Mouse (Mus musculus) CD8-positive naive resting alpha-beta T cell, adult 2 months (primary cell): ENCODE measurements around the gene Med13.
"Not testable (repeated sequence)": the region's sequence is repeated elsewhere in the genome, so short reads cannot be mapped to it uniquely, and the experiment has no call there.

ENCODE experiments used
- DNase-seq, 2 experiments: peaks; one replicate each; pipeline ENCODE4 v3.0.0; 2022; ENCODE audit warnings: low read depth in 2 of 2, low spot score in 2 of 2

Gene Med13

GRCm38 (mm10) chr11:86314992-86315391 lies 42.4 kb downstream of the Med13 start:
- DNase-seq = not testable (repeated sequence)

- no peak for DNase-seq
These were observed 47.1 kb downstream of the Med13 start for GRCm38 (mm10) chr11:86310280-86310679.

- not testable (repeated sequence) for DNase-seq
These were observed 65.2 kb downstream of the Med13 start for GRCm38 (mm10) chr11:86292201-86292600.

- DNase-seq = no peak
These were observed 65.7 kb downstream of the Med13 start for GRCm38 (mm10) chr11:86291714-86292113.

GRCm38 (mm10) chr11:86285729-86286128 lies 71.7 kb downstream of the Med13 start:
- DNase-seq = no peak

GRCm38 (mm10) chr11:86278442-86279102 lies 78.8 kb downstream of the Med13 start:
- DNase-seq = no peak

- DNase-seq = peak; percentile 87 to 91
These were observed 99.8 kb downstream of the Med13 start, which contains the start of gene Ints2 for GRCm38 (mm10) chr11:86257460-86258076. Gene Ints2, minus strand, starts transcription at chr11:86257575.

GRCm38 (mm10) chr11:86257054-86257453 lies 100.3 kb downstream of the Med13 start:
- DNase-seq = no peak

- DNase-seq = no peak
These were observed 104.1 kb downstream of the Med13 start for GRCm38 (mm10) chr11:86253342-86253741.

GRCm38 (mm10) chr11:86232446-86232845 lies 125.0 kb downstream of the Med13 start:
- no peak for DNase-seq

GRCm38 (mm10) chr11:86231781-86232350 lies 125.5 kb downstream of the Med13 start:
- DNase-seq = no peak

- DNase-seq = no peak
These were observed 130.7 kb downstream of the Med13 start for GRCm38 (mm10) chr11:86226646-86227180.

- DNase-seq = no peak
These were observed 131.6 kb downstream of the Med13 start for GRCm38 (mm10) chr11:86225761-86226160.
